Mouse (Mus musculus) forebrain, postnatal 0 days (tissue): ENCODE measurements around the gene Angptl8. TPM values are rescaled to one million over a fixed set of nuclear protein-coding genes. Genes with fewer than 3 reads are reported as not detected.

Source experiments
- ATAC-seq: fragments of 200-750 bp; cut with Nextera tagmentation; 2 replicates; pipeline ENCODE4 v1.8.0; 2017; ENCODE audit warnings: mild to moderate bottlenecking, moderate library complexity
- DNase-seq: peaks from one replicate; pipeline ENCODE4 v3.0.0-alpha.2; 2015
- H3K27ac ChIP-seq: fragments of 300-500 bp; sonication (generic); 2 replicates; pipeline ENCODE4 v1.5.1; 2014; ENCODE audit warnings: low read depth, mild to moderate bottlenecking, antibody characterized with exemption, low read length, moderate library complexity, mixed read lengths
- H3K27me3 ChIP-seq: fragments of 300-500 bp; sonication (generic); 2 replicates; pipeline ENCODE4 v1.6.1; 2014; ENCODE audit warnings: mild to moderate bottlenecking, low read length, mixed read lengths; ENCODE audit not compliant: insufficient read depth
- H3K36me3 ChIP-seq: fragments of 300-500 bp; sonication (generic); 2 replicates; pipeline ENCODE4 v1.6.1; 2014; ENCODE audit warnings: mild to moderate bottlenecking, moderate library complexity; ENCODE audit not compliant: insufficient read depth
- H3K4me1 ChIP-seq: fragments of 300-500 bp; sonication (generic); 2 replicates; pipeline ENCODE4 v1.6.1; 2014; ENCODE audit warnings: antibody characterized with exemption; ENCODE audit not compliant: insufficient read depth
- H3K4me2 ChIP-seq: fragments of 300-500 bp; sonication (generic); 2 replicates; pipeline ENCODE4 v1.6.1; 2014; ENCODE audit warnings: low read depth, mild to moderate bottlenecking, moderate library complexity
- H3K4me3 ChIP-seq: fragments of 300-500 bp; sonication (generic); 2 replicates; pipeline ENCODE4 v1.5.1; 2014; ENCODE audit warnings: low read depth, low read length, mixed read lengths
- H3K9ac ChIP-seq: fragments of 300-500 bp; sonication (generic); 2 replicates; pipeline ENCODE4 v1.6.1; 2014; ENCODE audit warnings: mild to moderate bottlenecking
- H3K9me3 ChIP-seq: fragments of 300-500 bp; sonication (generic); 2 replicates; pipeline ENCODE4 v1.6.1; 2016; ENCODE audit warnings: low read length
- CTCF ChIP-seq: sonication (generic); IDR thresholded peaks from 2 replicates; pipeline ENCODE4 v1.5.1; 2016; ENCODE audit warnings: antibody characterized with exemption, control low read depth, low read depth
- WGBS: fragments of 180-500 bp; shearing (Covaris S2); extraction: QIAGEN DNeasy Blood & Tissue Kit; methylation state at CpG from one replicate; pipeline ENCODE4 v1.1.7; 2014; 5-methylcytosine and 5-hydroxymethylcytosine counted together
- polyA plus RNA-seq: library from polyadenylated mRNA; unstranded; fragments of >200 nt; fragmentation: Nextera tagmentation; extraction: Ambion mirVana; gene quantifications from 2 replicates; pipeline ENCODE4 v1.2.1, GENCODE M21; 2015
- total RNA-seq: library from RNA; depleted of rRNA; stranded (reverse); fragments of >200 nt; gene quantifications from 2 replicates; pipeline ENCODE4 v1.2.3, GENCODE M21; 2014

Gene Angptl8
- total and polyA plus RNA-seq, 2 experiments from 2014 or later = 0.18 TPM; not detected in 1

DNA sequence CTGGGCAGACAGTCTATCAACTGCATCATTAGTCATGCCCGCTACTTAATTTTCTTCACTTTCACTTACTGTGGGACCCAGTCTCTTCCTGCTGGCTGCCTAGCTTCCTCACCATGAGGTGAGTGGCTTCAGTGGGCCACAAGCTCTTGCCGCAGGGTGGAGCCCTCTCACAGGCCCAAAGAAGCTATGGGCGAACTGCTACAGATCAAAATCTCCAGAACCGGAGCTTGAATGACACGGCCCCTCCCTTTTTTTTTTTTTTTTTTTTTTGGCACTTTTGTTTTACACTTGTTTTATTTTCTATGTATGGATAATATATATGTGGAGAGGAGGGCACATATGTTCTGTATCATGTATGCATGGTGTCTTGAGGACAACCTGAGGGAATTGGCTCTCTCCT lies 24.1 kb upstream of the Angptl8 start:
- no peak for ATAC-seq
- Histone ChIP-seq H3K4me2 (no peak overlapping the region), H3K4me1 (no peaks in the 10 kb centered on the region), H3K27ac (no peak overlapping the region), H3K36me3 (no peaks in the 10 kb centered on the region), H3K4me3 (no peak overlapping the region), H3K9me3 (no peaks in the 10 kb centered on the region), H3K27me3 (no peaks in the 10 kb centered on the region), H3K9ac (no peak overlapping the region)
- 88% methylated on average over 5 of the region's 5 CpGs for WGBS
- no peak for TF ChIP-seq CTCF
- DNase-seq = no peak

DNA sequence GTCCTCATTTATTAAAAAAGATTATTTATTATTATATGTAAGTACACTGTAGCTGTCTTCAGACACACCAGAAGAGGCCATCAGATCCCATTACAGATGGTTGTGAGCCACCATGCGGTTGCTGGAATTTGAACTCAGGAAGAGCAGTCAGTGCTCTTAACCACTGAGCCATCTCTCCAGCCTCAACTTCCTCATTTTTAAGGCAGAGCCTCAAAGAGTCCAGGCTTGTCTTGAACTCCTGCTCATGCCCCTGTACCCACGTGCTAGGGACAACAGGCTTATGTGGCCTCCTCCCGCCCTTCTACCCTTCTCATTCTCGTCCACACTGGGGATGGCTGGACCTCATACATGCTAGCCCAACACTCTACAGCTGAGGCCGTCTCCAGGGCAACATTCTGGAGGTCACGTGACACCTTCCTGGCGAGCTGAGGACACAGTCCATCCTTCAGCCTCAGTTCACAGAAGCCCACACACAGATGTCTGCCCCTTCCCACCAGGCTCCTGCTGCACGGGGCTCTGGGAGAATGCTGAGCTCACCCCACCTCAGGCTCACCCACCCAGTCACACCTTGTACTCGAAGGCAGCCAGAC lies 18.5 kb upstream of the Angptl8 start:
- H3K27ac ChIP-seq = no peak overlapping the region
- DNase-seq (no peak), ATAC-seq (no peak)
- 74% methylated on average over 9 of the region's 9 CpGs for WGBS
- H3K4me1 ChIP-seq = no peaks in the 10 kb centered on the region
- H3K9ac ChIP-seq = no peak overlapping the region
- H3K27me3 ChIP-seq = no peaks in the 10 kb centered on the region
- no peaks in the 10 kb centered on the region for H3K9me3 ChIP-seq
- no peaks in the 10 kb centered on the region for H3K36me3 ChIP-seq
- H3K4me3 ChIP-seq = no peak overlapping the region
- TF ChIP-seq CTCF = no peak
- no peak overlapping the region for H3K4me2 ChIP-seq

DNA sequence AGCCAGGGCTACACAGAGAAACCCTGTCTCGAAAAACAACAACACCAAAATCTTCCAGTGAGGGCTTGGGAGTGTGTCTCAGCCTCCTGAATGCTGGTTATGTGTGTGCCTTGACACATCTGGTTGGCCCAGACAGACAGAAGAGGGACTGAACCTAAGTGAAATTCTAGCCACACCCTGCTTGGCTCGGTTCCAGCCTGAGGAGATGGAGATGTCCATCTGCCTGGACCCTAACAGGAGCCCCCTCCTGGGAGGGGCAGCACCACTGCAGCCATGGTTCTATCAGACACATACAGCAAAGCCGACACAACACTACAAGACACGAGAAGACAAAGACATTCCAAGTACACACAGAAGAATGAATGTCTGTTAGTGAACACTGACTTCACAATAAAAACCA lies 17.2 kb upstream of the Angptl8 start:
- Histone ChIP-seq H3K27ac (no peak overlapping the region), H3K36me3 (no peaks in the 10 kb centered on the region), H3K4me2 (no peak overlapping the region), H3K4me1 (no peaks in the 10 kb centered on the region), H3K9ac (no peak overlapping the region), H3K4me3 (no peak overlapping the region), H3K9me3 (no peaks in the 10 kb centered on the region), H3K27me3 (no peaks in the 10 kb centered on the region)
- WGBS = 71% methylated on average over 4 of the region's 4 CpGs
- DNase-seq = no peak
- TF ChIP-seq CTCF = no peak
- no peak for ATAC-seq

DNA sequence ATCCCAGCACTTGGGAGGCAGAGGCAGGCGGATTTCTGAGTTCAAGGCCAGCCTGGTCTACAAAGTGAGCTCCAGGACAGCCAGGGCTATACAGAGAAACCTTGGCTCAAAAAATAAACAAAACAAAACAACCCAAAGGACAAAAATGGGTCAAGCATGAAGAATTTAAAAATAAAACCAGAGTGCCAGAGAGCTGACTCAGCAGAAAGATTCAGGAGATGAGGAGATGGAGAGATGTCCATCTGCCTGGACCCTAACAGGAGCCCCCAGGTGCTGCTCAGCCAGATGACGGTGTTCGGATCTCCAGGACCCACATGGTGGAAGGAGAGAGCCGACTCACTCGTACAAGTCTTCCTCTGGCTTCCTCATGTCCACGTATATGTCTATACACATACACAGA lies 16.7 kb upstream of the Angptl8 start:
- H3K4me1 ChIP-seq = no peaks in the 10 kb centered on the region
- DNase-seq = no peak
- no peak for TF ChIP-seq CTCF
- H3K36me3 ChIP-seq = no peaks in the 10 kb centered on the region
- no peak overlapping the region for H3K4me3 ChIP-seq
- H3K27me3 ChIP-seq = no peaks in the 10 kb centered on the region
- H3K27ac ChIP-seq = no peak overlapping the region
- H3K4me2 ChIP-seq = no peak overlapping the region
- no peak for ATAC-seq
- no peak overlapping the region for H3K9ac ChIP-seq
- WGBS = 85% methylated on average over 6 of the region's 6 CpGs
- H3K9me3 ChIP-seq = no peaks in the 10 kb centered on the region

DNA sequence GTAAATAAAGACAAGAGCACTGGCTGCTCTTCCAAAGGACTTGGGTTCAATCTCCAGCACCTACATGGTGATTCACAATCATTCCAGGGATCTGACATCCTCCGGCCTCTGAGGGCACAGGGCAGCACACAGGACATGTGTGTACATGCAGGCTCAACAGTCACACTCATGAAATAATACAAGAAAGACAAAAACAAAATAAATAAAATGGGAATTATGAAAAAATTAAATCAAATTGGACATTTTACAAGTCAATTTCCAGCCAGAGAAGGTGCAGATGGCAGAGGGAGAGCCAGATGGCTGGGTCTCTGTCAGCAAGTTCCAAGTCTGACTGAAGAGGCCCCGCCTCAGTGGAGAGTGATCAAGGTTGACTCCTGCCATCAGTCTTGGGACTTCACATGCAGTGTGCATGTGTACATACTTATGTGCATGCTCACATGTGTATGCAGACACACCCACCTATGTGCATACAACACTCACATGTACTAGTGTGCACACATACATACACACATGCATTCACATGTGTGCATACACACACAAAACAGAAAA lies 16.1 kb upstream of the Angptl8 start:
- no peak overlapping the region for H3K4me3 ChIP-seq
- peak; percentile 87 for ATAC-seq
- no peak for TF ChIP-seq CTCF
- no peak overlapping the region for H3K9ac ChIP-seq
- H3K9me3 ChIP-seq = no peaks in the 10 kb centered on the region
- no peaks in the 10 kb centered on the region for H3K27me3 ChIP-seq
- no peaks in the 10 kb centered on the region for H3K4me1 ChIP-seq
- no peak overlapping the region for H3K27ac ChIP-seq
- 73% methylated on average over 2 of the region's 2 CpGs for WGBS
- H3K36me3 ChIP-seq = no peaks in the 10 kb centered on the region
- H3K4me2 ChIP-seq = no peak overlapping the region
- peak; percentile 78 for DNase-seq

DNA sequence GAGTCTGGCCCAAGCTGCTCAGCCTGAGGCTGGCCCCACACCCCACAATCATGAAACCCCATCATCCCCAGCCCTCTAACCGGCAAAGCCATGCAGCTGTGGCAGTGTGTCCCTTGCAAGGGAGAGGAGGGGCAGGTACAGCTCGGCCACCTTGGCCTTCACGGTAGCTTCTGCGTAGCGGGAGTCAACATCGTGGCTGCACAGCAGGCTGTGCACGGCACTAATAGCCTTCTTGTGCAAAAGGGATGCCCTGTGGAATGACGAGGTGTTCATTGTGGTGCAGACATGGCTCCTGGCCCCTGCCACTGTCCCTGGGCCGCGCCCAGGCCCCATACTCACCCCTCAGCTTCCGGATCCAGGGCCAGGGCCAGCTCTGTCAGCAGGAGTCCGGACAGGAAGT lies 15.1 kb upstream of the Angptl8 start:
- no peak for ATAC-seq
- Histone ChIP-seq H3K4me3 (no peak overlapping the region), H3K9ac (no peak overlapping the region), H3K9me3 (no peaks in the 10 kb centered on the region), H3K36me3 (no peaks in the 10 kb centered on the region), H3K27ac (peak overlapping the region; percentile 82), H3K27me3 (no peaks in the 10 kb centered on the region), H3K4me1 (no peaks in the 10 kb centered on the region), H3K4me2 (no peak overlapping the region)
- DNase-seq = no peak
- TF ChIP-seq CTCF = no peak
- 91% methylated on average over 12 of the region's 12 CpGs for WGBS

DNA sequence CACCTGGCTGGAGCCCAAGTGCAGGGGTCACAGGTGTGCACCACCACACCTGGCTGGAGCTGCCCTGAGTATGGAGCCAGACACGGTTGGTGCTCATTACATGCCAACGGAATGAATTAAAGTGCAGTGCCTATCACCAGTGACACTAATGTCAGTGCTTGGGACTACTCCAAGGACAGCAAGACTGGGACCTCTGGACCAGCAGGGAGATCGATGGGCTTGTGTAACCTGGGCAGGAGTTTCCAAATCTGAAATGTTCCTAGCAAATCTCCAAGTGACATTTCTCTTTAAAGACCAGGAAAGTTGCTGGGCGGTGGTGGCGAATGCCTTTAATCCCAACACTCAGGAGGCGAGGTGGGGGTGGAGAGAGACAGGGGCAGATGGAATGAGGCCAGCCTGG lies 12.6 kb upstream of the Angptl8 start:
- no peak for TF ChIP-seq CTCF
- Histone ChIP-seq H3K4me2 (no peak overlapping the region), H3K9ac (no peak overlapping the region), H3K27ac (no peak overlapping the region), H3K4me3 (no peak overlapping the region), H3K36me3 (no peaks in the 10 kb centered on the region), H3K27me3 (no peaks in the 10 kb centered on the region), H3K4me1 (no peaks in the 10 kb centered on the region), H3K9me3 (no peaks in the 10 kb centered on the region)
- no peak for ATAC-seq
- DNase-seq = no peak
- WGBS = 77% methylated on average over 6 of the region's 6 CpGs
